Mouse (Mus musculus) spleen, postnatal 14 days (tissue): ENCODE results near the gene Scrt2.

Experiments used
- DNase-seq, 2 experiments: peaks; one replicate each; pipeline ENCODE4 v3.0.0; 2021 to 2022; ENCODE audit warnings: low spot score in 2 of 2

Scrt2 gene

GRCm38 (mm10) chr2:152142571-152142970 lies 61.2 kb downstream of the Scrt2 start:
- DNase-seq = no peak

- DNase-seq = no peak
These were observed 62.2 kb downstream of the Scrt2 start, which contains the start of gene Tcf15 for GRCm38 (mm10) chr2:152143279-152144157. Gene Tcf15 (plus strand): TSS chr2:152143561.

GRCm38 (mm10) chr2:152144158-152144450 lies 62.8 kb downstream of the Scrt2 start:
- DNase-seq = no peak

DNA sequence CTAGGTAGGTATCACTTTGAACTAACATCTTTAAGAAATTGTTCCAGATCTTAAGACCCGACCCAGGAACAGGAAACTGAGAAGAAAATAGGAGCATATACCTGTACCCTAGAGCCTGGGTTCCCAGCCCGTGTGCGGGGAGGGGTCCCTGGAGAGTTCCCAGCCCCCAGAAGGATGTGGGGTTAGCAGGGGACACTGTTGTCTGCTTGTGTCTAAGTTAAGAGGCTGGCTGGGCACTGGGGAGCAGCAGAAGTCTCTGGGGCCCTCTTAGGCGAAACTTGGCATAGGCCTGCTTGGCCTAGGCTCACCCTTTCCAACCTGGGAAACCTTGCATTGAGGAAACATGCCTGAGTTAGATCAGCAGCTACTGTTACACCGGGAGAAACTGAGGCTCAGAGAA lies 63.2 kb downstream of the Scrt2 start:
- DNase-seq = no peak
